Mouse (Mus musculus): ENCODE data around the gene Mnd1. TPM values are rescaled to one million over a fixed set of nuclear protein-coding genes. Genes with fewer than 3 reads are reported as not detected.

Mnd1 gene
- polyA plus RNA-seq, 1 experiment from 2014 or later = 8.1 TPM

DNA sequence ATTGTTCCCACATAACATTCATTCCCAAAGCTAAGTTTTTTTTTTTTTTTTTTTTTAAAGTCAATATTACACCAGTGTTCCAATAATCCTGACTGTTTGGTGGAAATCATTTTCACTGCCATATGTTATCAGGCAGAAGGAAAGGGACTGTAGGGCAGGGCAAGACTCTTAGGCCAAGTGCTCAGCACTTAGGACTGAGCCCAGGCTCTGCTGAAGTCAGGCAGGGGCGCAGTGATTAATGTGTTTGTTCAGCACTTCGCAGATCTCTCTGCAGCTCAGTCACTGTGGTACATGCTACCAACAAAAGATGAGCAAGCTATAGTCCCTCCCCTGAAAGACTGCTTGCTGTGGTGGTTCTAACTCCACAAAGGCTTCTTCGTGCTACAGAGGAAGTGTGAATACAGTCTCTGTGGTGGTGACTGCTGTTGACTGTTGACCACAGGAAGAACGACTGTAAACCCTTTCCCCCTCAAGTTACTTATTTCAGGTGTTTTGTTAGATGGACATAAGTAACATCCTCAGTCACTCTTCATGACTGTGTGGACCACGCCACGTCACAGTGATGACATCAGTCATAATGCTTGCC lies 29.8 kb downstream of the Mnd1 start:
- Histone ChIP-seq H3K27ac (no peak overlapping the region), H3K9me3 (replicated peaks) (no peaks in the 10 kb centered on the region), H3K9ac (no peak overlapping the region), H3K4me2 (replicated peaks) (no peak overlapping the region), H3K27me3 (no peaks in the 10 kb centered on the region), H3K4me3 (no peak overlapping the region), H3K4me1 (no peaks in the 10 kb centered on the region), H3K36me3 (no peaks in the 10 kb centered on the region)
- no peak for ATAC-seq (ENCODE audit: low FRiP score)
- WGBS = 64% methylated on average over 6 of the region's 6 CpGs

- no peak for ATAC-seq (ENCODE audit: low FRiP score)
- no peaks in the 10 kb centered on the region for H3K9me3 ChIP-seq (replicated peaks)
- H3K36me3 ChIP-seq = no peaks in the 10 kb centered on the region
- 77% methylated on average over 3 of the region's 3 CpGs for WGBS
- no peak overlapping the region for H3K27ac ChIP-seq
- no peaks in the 10 kb centered on the region for H3K4me1 ChIP-seq
- no peak overlapping the region for H3K4me2 ChIP-seq (replicated peaks)
- H3K9ac ChIP-seq = no peak overlapping the region
- no peaks in the 10 kb centered on the region for H3K27me3 ChIP-seq
- no peak overlapping the region for H3K4me3 ChIP-seq
Observed at GRCm38 (mm10) chr3:84123461-84123860, 32.1 kb downstream of the Mnd1 start.

DNA sequence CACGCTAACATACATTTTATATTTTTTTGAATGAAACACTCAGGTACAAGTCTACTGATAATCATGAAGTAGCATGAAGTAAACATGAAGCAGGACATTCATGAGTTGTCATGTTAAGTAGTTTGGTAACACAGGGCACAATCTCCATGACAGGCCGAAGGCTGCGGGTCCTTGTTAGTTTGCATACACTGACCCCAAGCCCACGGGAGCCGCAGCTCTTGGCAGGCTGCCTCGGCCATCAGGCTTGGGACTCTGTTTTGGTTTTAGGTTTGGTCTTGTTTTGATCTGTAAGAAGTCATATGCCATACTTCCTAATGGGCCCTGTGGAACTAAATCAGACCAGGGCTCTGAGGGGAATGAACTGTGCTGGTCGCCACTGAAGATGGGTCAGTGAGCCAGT lies 36.9 kb downstream of the Mnd1 start:
- no peak for ATAC-seq (ENCODE audit: low FRiP score)
- 74% methylated on average over 7 of the region's 7 CpGs for WGBS

DNA sequence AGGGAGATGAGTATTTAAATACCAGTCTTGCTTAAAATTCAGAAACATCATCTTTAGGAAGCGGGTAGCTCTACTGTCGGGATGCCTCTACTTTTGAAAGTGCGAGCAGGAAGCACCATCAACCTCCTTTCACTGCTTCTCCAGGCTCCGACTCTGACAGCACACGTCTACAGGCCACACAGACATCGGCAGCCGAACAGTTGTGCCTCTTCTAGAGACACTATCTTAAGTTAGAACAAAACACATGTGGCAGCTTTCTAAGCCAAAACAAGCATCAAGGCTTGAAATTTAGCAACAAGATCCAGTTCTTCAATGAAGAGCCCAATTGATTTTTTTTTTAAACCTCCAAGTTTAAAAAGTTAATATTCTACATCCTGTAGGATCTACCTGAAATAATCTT lies 37.4 kb downstream of the Mnd1 start:
- H3K27me3 ChIP-seq = no peaks in the 10 kb centered on the region
- no peak for ATAC-seq (ENCODE audit: low FRiP score)
- H3K27ac ChIP-seq = no peak overlapping the region
- no peak overlapping the region for H3K4me2 ChIP-seq (replicated peaks)
- H3K4me3 ChIP-seq = no peak overlapping the region
- H3K9me3 ChIP-seq (replicated peaks) = no peaks in the 10 kb centered on the region
- H3K9ac ChIP-seq = no peak overlapping the region
- H3K36me3 ChIP-seq = no peaks in the 10 kb centered on the region
- no peaks in the 10 kb centered on the region for H3K4me1 ChIP-seq
- 85% methylated on average over 7 of the region's 7 CpGs for WGBS

More for the DNA sequence above, 36.9 kb downstream of the Mnd1 start:
- no peaks in the 10 kb centered on the region for H3K36me3 ChIP-seq
- H3K27ac ChIP-seq = no peak overlapping the region
- H3K9ac ChIP-seq = no peak overlapping the region
- no peaks in the 10 kb centered on the region for H3K9me3 ChIP-seq (replicated peaks)
- H3K4me2 ChIP-seq (replicated peaks) = no peak overlapping the region
- H3K27me3 ChIP-seq = no peaks in the 10 kb centered on the region
- no peak overlapping the region for H3K4me3 ChIP-seq
- no peaks in the 10 kb centered on the region for H3K4me1 ChIP-seq

DNA sequence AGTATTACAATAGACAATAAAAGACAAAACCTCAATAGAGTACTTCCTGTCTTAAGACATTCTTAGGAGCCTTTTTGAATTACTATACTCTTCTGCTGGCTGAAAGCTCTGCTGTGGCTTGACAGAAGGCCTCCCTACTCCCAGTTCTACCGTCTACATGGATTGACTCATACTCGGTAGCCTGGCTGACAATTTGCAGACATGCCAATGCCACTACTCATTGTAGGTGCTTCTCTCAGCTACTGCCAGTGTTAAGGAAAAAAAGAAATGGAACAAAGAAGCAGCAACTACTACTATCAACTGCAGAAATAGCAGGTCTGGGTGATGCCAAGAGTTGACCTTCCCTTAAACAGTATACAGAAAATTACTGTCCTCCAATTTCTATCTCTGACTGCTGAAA lies 47.0 kb downstream of the Mnd1 start:
- no peak overlapping the region for H3K9ac ChIP-seq

GRCm38 (mm10) chr3:84106106-84106505 lies 49.5 kb downstream of the Mnd1 start:
- Histone ChIP-seq H3K4me3 (no peak overlapping the region), H3K27me3 (no peaks in the 10 kb centered on the region), H3K9ac (no peak overlapping the region), H3K4me1 (no peaks in the 10 kb centered on the region), H3K36me3 (no peaks in the 10 kb centered on the region), H3K9me3 (replicated peaks) (no peaks in the 10 kb centered on the region), H3K4me2 (replicated peaks) (no peak overlapping the region), H3K27ac (no peak overlapping the region)
- no peak for ATAC-seq (ENCODE audit: low FRiP score)
- WGBS = 89% methylated on average over 2 of the region's 2 CpGs

More for the DNA sequence above, 47.0 kb downstream of the Mnd1 start:
- Histone ChIP-seq H3K9me3 (replicated peaks) (no peaks in the 10 kb centered on the region), H3K4me2 (replicated peaks) (no peak overlapping the region), H3K27me3 (no peaks in the 10 kb centered on the region), H3K27ac (no peak overlapping the region), H3K4me3 (no peak overlapping the region), H3K36me3 (no peaks in the 10 kb centered on the region), H3K4me1 (no peaks in the 10 kb centered on the region)
- 74% methylated on average over 2 of the region's 2 CpGs for WGBS
- ATAC-seq (ENCODE audit: low FRiP score) = no peak

DNA sequence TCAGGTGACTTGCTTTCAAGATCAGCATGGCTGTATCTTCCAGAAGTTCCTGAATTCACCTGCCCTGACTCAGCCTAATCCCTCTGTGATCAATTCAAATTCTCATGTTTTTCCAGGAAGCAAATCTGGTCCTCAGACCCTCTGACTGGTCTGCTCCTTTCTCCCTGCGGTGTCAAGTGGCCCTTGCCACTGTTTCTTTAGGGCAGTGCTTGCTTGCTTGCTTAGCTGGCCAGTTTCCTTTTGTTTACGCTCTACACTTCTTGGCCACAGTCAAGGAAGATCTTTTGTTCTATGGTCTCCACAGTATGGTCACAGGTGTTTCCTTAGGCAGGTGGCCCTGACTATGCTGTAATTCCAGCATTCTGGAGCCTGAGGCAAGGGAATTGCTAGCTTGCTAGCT lies 52.0 kb downstream of the Mnd1 start:
- Histone ChIP-seq H3K9me3 (replicated peaks) (no peaks in the 10 kb centered on the region), H3K4me2 (replicated peaks) (no peak overlapping the region), H3K9ac (no peak overlapping the region), H3K4me3 (no peak overlapping the region), H3K27ac (no peak overlapping the region), H3K27me3 (no peaks in the 10 kb centered on the region), H3K4me1 (no peaks in the 10 kb centered on the region), H3K36me3 (no peaks in the 10 kb centered on the region)
- ATAC-seq (ENCODE audit: low FRiP score) = no peak
- WGBS = 83% methylated on average over 2 of the region's 2 CpGs

DNA sequence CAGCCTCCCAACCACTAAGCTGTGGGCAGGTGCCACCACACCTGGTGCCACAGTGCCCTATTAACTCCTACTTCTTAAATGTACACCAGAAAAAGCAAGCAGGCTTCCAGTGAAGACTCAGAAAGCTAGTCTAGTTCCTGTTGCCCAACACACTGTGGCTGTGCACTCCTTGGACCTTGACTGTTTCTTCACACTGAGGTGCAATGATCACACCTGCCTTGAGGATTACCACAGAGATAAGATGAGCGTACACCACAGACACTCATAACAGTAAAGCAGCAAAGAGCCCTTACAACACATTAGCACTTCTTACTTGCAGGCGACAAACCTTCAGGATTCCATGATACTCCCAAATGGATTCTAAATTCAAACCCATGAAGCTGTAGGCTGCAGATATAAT lies 62.7 kb downstream of the Mnd1 start:
- Histone ChIP-seq H3K27me3 (no peaks in the 10 kb centered on the region), H3K9me3 (replicated peaks) (no peaks in the 10 kb centered on the region), H3K36me3 (no peaks in the 10 kb centered on the region), H3K4me1 (no peaks in the 10 kb centered on the region), H3K9ac (no peak overlapping the region), H3K4me2 (replicated peaks) (no peak overlapping the region), H3K4me3 (no peak overlapping the region), H3K27ac (no peak overlapping the region)
- 93% methylated on average over 2 of the region's 2 CpGs for WGBS
- no peak for ATAC-seq (ENCODE audit: low FRiP score)

DNA sequence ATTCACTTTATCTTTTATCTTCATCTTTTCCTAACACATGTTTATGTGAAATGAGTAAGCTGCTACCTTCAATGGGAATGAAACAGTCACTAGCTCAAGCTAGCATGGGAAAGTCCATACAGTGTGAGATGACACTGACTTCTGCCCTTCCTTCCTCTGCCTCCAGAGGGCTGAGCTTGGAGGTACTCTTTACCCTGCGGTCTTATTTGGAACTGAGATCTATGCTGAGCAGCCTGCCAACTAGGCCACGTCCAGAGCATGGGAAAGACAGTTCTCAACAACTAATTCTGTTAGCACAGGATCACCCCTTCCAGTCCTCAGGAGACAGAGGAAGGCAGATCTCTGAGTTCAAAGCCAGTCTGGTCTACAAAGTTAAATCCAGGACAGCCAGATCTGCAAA lies 64.6 kb downstream of the Mnd1 start:
- Histone ChIP-seq H3K9ac (no peak overlapping the region), H3K27ac (no peak overlapping the region), H3K27me3 (no peaks in the 10 kb centered on the region), H3K4me1 (no peaks in the 10 kb centered on the region), H3K4me3 (no peak overlapping the region), H3K36me3 (no peaks in the 10 kb centered on the region), H3K9me3 (replicated peaks) (no peaks in the 10 kb centered on the region), H3K4me2 (replicated peaks) (no peak overlapping the region)
- no peak for ATAC-seq (ENCODE audit: low FRiP score)
- 30% methylated on average over 2 of the region's 2 CpGs for WGBS

DNA sequence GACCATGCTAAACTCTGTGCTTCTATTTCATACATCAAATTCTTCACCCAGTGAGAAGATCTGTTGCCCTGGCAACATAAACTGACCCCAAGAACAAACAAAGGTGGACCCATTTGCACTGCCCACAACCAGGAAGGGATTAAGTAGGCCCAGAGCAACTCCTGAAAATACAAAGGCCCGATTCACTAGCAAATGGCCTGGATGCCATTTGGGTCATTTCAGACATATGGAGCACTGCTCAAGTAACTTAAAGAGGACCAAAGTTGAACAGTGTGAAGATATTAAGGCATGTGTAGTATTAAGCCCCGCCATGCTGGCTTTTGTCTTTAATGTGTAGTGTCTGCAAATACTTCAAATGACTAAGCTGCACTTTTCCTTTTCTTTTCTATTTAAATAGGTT lies 68.7 kb downstream of the Mnd1 start:
- Histone ChIP-seq H3K4me2 (replicated peaks) (no peak overlapping the region), H3K27ac (no peak overlapping the region), H3K4me3 (no peak overlapping the region), H3K36me3 (no peaks in the 10 kb centered on the region), H3K9ac (no peak overlapping the region), H3K9me3 (replicated peaks) (peaks cover 4% of the 10 kb centered on the region; the same call in 1 of the 2 replicates), H3K4me1 (no peaks in the 10 kb centered on the region), H3K27me3 (no peaks in the 10 kb centered on the region)
- ATAC-seq (ENCODE audit: low FRiP score) = no peak
- 68% methylated on average over 2 of the region's 2 CpGs for WGBS

DNA sequence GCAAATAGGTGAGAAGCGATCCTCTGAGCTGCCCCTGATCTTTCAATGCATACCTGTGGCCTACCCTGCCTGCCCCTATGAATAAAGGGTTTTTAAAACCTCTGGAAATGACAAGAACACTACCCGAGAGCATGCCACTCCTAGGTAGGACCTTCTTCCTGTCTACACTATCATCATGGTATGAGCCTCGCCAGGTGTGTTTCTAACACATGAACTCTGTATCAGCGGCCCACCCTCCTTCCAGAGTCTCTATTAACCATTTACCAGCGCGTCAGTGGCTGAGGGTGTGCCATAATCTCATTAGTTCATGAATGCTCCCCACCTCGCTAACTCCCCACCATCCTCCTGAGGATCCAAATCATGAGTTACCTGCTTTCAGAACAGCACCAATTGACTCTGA lies 69.2 kb downstream of the Mnd1 start:
- no peaks in the 10 kb centered on the region for H3K27me3 ChIP-seq
- peaks cover 5% of the 10 kb centered on the region; the same call in 1 of the 2 replicates for H3K9me3 ChIP-seq (replicated peaks)
- H3K27ac ChIP-seq = no peak overlapping the region
- no peak overlapping the region for H3K4me3 ChIP-seq
- H3K36me3 ChIP-seq = no peaks in the 10 kb centered on the region
- no peak for ATAC-seq (ENCODE audit: low FRiP score)
- no peaks in the 10 kb centered on the region for H3K4me1 ChIP-seq
- no peak overlapping the region for H3K4me2 ChIP-seq (replicated peaks)
- WGBS = 94% methylated on average over 7 of the region's 7 CpGs
- H3K9ac ChIP-seq = no peak overlapping the region

- H3K4me3 ChIP-seq = no peak overlapping the region
- WGBS = 50% methylated on average over 9 of the region's 9 CpGs
Observed at GRCm38 (mm10) chr3:84085429-84085828, 70.2 kb downstream of the Mnd1 start.

DNA sequence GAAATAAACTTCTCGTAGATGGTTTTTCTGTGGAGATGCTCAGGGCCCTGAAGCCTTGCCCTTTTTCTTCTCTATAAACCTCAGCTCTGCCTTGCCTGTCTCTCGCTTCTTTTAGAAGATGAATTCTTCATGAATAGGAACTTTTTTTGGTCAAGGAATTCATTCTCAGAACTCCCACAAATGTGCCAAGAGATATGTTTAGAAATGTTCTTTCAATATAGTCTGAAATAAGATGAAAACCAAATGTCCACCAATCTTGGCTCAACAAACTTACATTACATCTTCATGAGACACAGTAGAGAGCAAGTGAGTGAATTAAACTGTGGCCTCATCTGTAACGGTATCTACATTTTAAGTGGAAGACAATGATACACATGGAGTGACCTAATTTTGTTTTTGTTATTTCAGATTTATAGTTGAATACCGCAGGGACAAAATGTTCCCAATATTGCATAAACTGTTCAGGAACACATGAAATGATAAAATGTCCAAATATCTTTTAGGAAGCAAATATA lies 74.3 kb downstream of the Mnd1 start:
- H3K27ac ChIP-seq = no peak overlapping the region
- peaks cover 5% of the 10 kb centered on the region; the same call in 1 of the 2 replicates for H3K9me3 ChIP-seq (replicated peaks)
- 90% methylated on average over 4 of the region's 4 CpGs for WGBS
- H3K4me3 ChIP-seq = no peak overlapping the region
- no peaks in the 10 kb centered on the region for H3K27me3 ChIP-seq
- H3K9ac ChIP-seq = no peak overlapping the region
- H3K4me2 ChIP-seq (replicated peaks) = no peak overlapping the region
- no peak for ATAC-seq (ENCODE audit: low FRiP score)
- H3K4me1 ChIP-seq = peaks cover 9% of the 10 kb centered on the region; the same call in 1 of the 2 replicates
- H3K36me3 ChIP-seq = no peaks in the 10 kb centered on the region

More at GRCm38 (mm10) chr3:84085429-84085828, 70.2 kb downstream of the Mnd1 start:
- Histone ChIP-seq H3K9ac (no peak overlapping the region), H3K27me3 (no peaks in the 10 kb centered on the region), H3K4me1 (no peaks in the 10 kb centered on the region), H3K9me3 (replicated peaks) (peaks cover 5% of the 10 kb centered on the region; the same call in 1 of the 2 replicates), H3K36me3 (no peaks in the 10 kb centered on the region), H3K4me2 (replicated peaks) (no peak overlapping the region), H3K27ac (no peak overlapping the region)
- ATAC-seq (ENCODE audit: low FRiP score) = no peak

Data from hindbrain, embryonic 12.5 days (tissue).